In the genomic region with DNA sequence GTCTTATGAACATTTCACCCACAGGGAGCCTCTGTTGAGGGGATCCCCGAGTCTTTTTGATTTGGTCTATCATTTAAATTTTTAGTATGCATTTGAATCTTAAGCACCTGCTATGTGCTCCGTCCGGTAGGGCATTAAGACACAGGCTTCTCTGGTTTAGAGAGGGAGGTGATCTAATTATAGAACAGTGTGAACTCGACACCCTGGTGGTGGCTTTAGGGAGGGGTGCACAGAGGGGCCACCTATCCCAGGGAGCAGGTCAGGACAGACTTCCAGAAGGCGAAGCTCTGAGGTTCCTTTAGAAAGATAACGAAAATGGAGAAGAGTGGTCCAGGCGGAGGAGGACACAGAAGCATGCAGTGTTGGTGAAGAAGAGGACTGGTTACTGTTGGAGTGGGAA, we compare ENCODE assay signal across 38 mouse cellular contexts. TPM values are rescaled to one million over a fixed set of nuclear protein-coding genes. Genes with fewer than 3 reads are reported as not detected.
A peak's percentile ranks its signal among the peaks of the same experiment; 100 is the strongest.
DNase-seq lines count a peak whose midpoint lies in the region; ATAC-seq and TF ChIP-seq lines count a peak whose summit lies in the region.
"Had no signal": no experiment of that assay in that cellular context is flagged by ENCODE, and none has a peak within 500 bp of the region (broad histone marks: within the 10 kb centered on the region; RNA-seq: fewer than 3 reads in every experiment).

No protein-coding gene starts in this region.

- no peaks in the 10 kb centered on the region for H3K27me3 ChIP-seq in heart, embryonic 12.5 days (replicated peaks)
- no peaks in the 10 kb centered on the region for H3K27me3 ChIP-seq in myocyte (ENCODE audit: control insufficient read depth, insufficient read depth, insufficient read length)
- H3K27me3 ChIP-seq: embryonic facial prominence, embryonic 15.5 days; hindbrain, embryonic 15.5 days; kidney, embryonic 15.5 days; neural tube, embryonic 15.5 days had no signal

- intact Hi-C loops in gastrocnemius, adult 2 months (cut with DNase I), result loop anchor here (2.0 kb wide), 1 partner anchor 18 kb away; the partner anchor contains the start of gene Mink1
- intact Hi-C loops in heart, postnatal 25 days (cut with DNase I), result no loop called here

- peaks cover 21% of the 10 kb centered on the region for H3K4me1 ChIP-seq in heart, embryonic 12.5 days (replicated peaks)
- H3K4me1 ChIP-seq: limb, embryonic 12.5 days had no signal

- H3K9me3 ChIP-seq in heart, embryonic 12.5 days (replicated peaks), result no peaks in the 10 kb centered on the region
- H3K9me3 ChIP-seq: embryonic facial prominence, embryonic 10.5 days; embryonic facial prominence, embryonic 15.5 days; forebrain, embryonic 12.5 days; G1E; hindbrain, embryonic 10.5 days; hindbrain, embryonic 15.5 days; kidney, embryonic 15.5 days; limb, embryonic 12.5 days; liver, embryonic 15.5 days; neural tube, embryonic 15.5 days had no signal

- TF ChIP-seq CTCF in gastrocnemius, adult 2 months (IDR thresholded peaks at IDR 0.05), result peak; percentile 36

- WGBS in heart, embryonic 12.5 days, result 32% methylated on average over 7 of the region's 7 CpGs

- TF ChIP-seq POLR2A in myocyte (IDR thresholded peaks at IDR 0.05; ENCODE audit: insufficient read length, low read depth), result no peak

- peak overlapping the region; percentile 87 for H3K27ac ChIP-seq in gastrocnemius, adult 2 months
- H3K27ac ChIP-seq in heart, embryonic 12.5 days (ENCODE audit: poor library complexity, severe bottlenecking), result peak overlapping the region; percentile 41; the same call in 1 of the 2 replicates
- H3K27ac ChIP-seq: embryonic facial prominence, embryonic 10.5 days; embryonic facial prominence, embryonic 15.5 days; forebrain, embryonic 12.5 days; hindbrain, embryonic 10.5 days; hindbrain, embryonic 15.5 days; kidney, embryonic 15.5 days; left cerebral cortex, adult 2 months; limb, embryonic 12.5 days; liver, embryonic 15.5 days; neural tube, embryonic 15.5 days had no signal

- no peaks in the 10 kb centered on the region for H3K79me2 ChIP-seq in myocyte (ENCODE audit: control insufficient read depth, insufficient read depth)

- H3K36me3 ChIP-seq in heart, embryonic 12.5 days, result peaks cover 22% of the 10 kb centered on the region
- no peaks in the 10 kb centered on the region for H3K36me3 ChIP-seq in myocyte (ENCODE audit: control insufficient read depth, insufficient read depth)
- H3K36me3 ChIP-seq: embryonic facial prominence, embryonic 10.5 days; embryonic facial prominence, embryonic 15.5 days; forebrain, embryonic 12.5 days; G1E; hindbrain, embryonic 10.5 days; hindbrain, embryonic 15.5 days; kidney, embryonic 15.5 days; limb, embryonic 12.5 days; liver, embryonic 15.5 days had no signal

- peak overlapping the region; percentile 37 for H3K4me2 ChIP-seq in heart, embryonic 12.5 days
- peak overlapping the region; percentile 49 for H3K4me2 ChIP-seq in myocyte (ENCODE audit: low read depth)
- H3K4me2 ChIP-seq: embryonic facial prominence, embryonic 15.5 days; forebrain, embryonic 12.5 days; hindbrain, embryonic 15.5 days; kidney, embryonic 15.5 days; limb, embryonic 12.5 days; liver, embryonic 15.5 days; lung, embryonic 14.5 days; neural tube, embryonic 15.5 days had no signal

- ATAC-seq in heart, embryonic 12.5 days (ENCODE audit: insufficient number of reproducible peaks, low FRiP score), result no peak
- ATAC-seq in granulocyte monocyte progenitor cell, adult 5-6 weeks (replicated peaks; ENCODE audit: poor library complexity, severe bottlenecking), result no peak
- ATAC-seq: forebrain, postnatal 0 days had no signal

- no peak overlapping the region for H3ac ChIP-seq in myocyte (ENCODE audit: control insufficient read depth, insufficient read length)

- DNase-seq in gastrocnemius, adult 2 months, result peak; percentile 67
- DNase-seq in gastrocnemius, postnatal 4 days (ENCODE audit: low spot score in 2 of 2), result no peak
- no peak for DNase-seq in heart, postnatal 25 days (ENCODE audit: low spot score)
- DNase-seq in gastrocnemius, postnatal 10 days, result peak; percentile 20
- DNase-seq: adrenal gland, postnatal 10 days; cerebellum, adult 8-10 months; cerebellum, postnatal 25 days; forebrain, postnatal 0 days; kidney, adult 18-20 months; kidney, postnatal 25 days; lung, embryonic 14.5 days; lung, postnatal 14 days; midbrain, embryonic 14.5 days; retina, postnatal 1 day; right cerebral cortex, postnatal 14 days; thymus, postnatal 14 days had no signal

- no peak overlapping the region for H3K9ac ChIP-seq in heart, embryonic 12.5 days
- H3K9ac ChIP-seq: embryonic facial prominence, embryonic 15.5 days; forebrain, embryonic 12.5 days; forebrain, postnatal 0 days; hindbrain, embryonic 15.5 days; kidney, embryonic 15.5 days; limb, embryonic 12.5 days; liver, embryonic 15.5 days; lung, embryonic 14.5 days; neural tube, embryonic 15.5 days had no signal

- peak overlapping the region; percentile 60 for H3K4me3 ChIP-seq in gastrocnemius, adult 2 months
- H3K4me3 ChIP-seq in heart, embryonic 12.5 days, result no peak overlapping the region
- no peak overlapping the region for H3K4me3 ChIP-seq in myocyte
- H3K4me3 ChIP-seq: embryonic facial prominence, embryonic 10.5 days; embryonic facial prominence, embryonic 15.5 days; forebrain, embryonic 12.5 days; hindbrain, embryonic 10.5 days; hindbrain, embryonic 15.5 days; kidney, embryonic 15.5 days; left cerebral cortex, adult 2 months; limb, embryonic 12.5 days; liver, embryonic 15.5 days; neural tube, embryonic 15.5 days had no signal

TF ChIP-seq in myocyte, 11 proteins besides CTCF, POLR2A, EP300 and RAD21:
- TF ChIP-seq CEBPB (IDR thresholded peaks at IDR 0.05; ENCODE audit: insufficient read depth, poor library complexity, severe bottlenecking) (no peak), POLR2AphosphoS2 (IDR thresholded peaks at IDR 0.05; ENCODE audit: insufficient read length, low read depth) (no peak), SRF (IDR thresholded peaks at IDR 0.05; ENCODE audit: control insufficient read depth, insufficient read length, low read depth) (no peak), REST (IDR thresholded peaks at IDR 0.05; ENCODE audit: insufficient read depth, insufficient read length) (no peak), MYOG (IDR thresholded peaks at IDR 0.05; ENCODE audit: control insufficient read depth in 1 of 3, insufficient read depth in 1 of 3, insufficient read length in 2 of 3, low read depth in 2 of 3) (no peak), MYOD1 (IDR thresholded peaks at IDR 0.05; ENCODE audit: control insufficient read depth in 1 of 3, insufficient read length in 2 of 3, low read depth in 2 of 3) (no peak), TCF3 (IDR thresholded peaks at IDR 0.05; ENCODE audit: insufficient read length, low read depth) (no peak), TCF12 (IDR thresholded peaks at IDR 0.05; ENCODE audit: insufficient read depth, poor library complexity, severe bottlenecking) (no peak), MAX (IDR thresholded peaks at IDR 0.05; ENCODE audit: low read depth) (no peak), USF1 (IDR thresholded peaks at IDR 0.05; ENCODE audit: low read depth) (no peak), E2F4 (IDR thresholded peaks at IDR 0.05; ENCODE audit: insufficient read depth) (no peak)

RNA-seq across cellular contexts. Expression of gene Pld2, which starts 4.6 kb away (rescaled TPM):
- 10 to 100 TPM; 15.8 to 18.2 TPM for total RNA-seq in gastrocnemius, adult 2 months (2021)
- 10 to 100 TPM; 23.4 to 23.6 TPM for total RNA-seq in gastrocnemius, postnatal 4 days (2021)
- polyA plus RNA-seq in heart, embryonic 12.5 days (2016; fragmentation: Nextera tagmentation; extraction: Ambion mirVana), result 12.6 TPM in 2 replicates
- 1 to 10 TPM; 6.5 to 7.4 TPM for total RNA-seq in heart, postnatal 25 days (2021)
- total RNA-seq in gastrocnemius, postnatal 10 days (2021), result 10 to 100 TPM; 16.4 to 21.3 TPM
- 10.2 TPM for polyA plus RNA-seq in myocyte (2012; fragmentation: generic; extraction: Trizol)
- total RNA-seq in granulocyte monocyte progenitor cell, adult 5-6 weeks (2014; fragmentation: Nextera tagmentation), result 0.99 and 6.2 TPM in 2 replicates
- total RNA-seq in granulocyte monocyte progenitor cell, adult 5-6 weeks (2017), result 0.10 and 0.26 TPM in 2 replicates
- polyA plus RNA-seq: G1E had no signal

RNA-seq across cellular contexts. Expression of gene Gm40193, which starts 11.8 kb away (rescaled TPM):
- not detected for total RNA-seq in gastrocnemius, adult 2 months (2021)
- total RNA-seq in gastrocnemius, postnatal 4 days (2021), result not detected
- polyA plus RNA-seq in heart, embryonic 12.5 days (2016; fragmentation: Nextera tagmentation; extraction: Ambion mirVana), result not detected in 2 replicates
- not detected for total RNA-seq in heart, postnatal 25 days (2021)
- total RNA-seq in gastrocnemius, postnatal 10 days (2021), result not detected
- polyA plus RNA-seq in myocyte (2012; fragmentation: generic; extraction: Trizol), result not detected
- not detected in 2 replicates for total RNA-seq in granulocyte monocyte progenitor cell, adult 5-6 weeks (2014; fragmentation: Nextera tagmentation)
- total RNA-seq in granulocyte monocyte progenitor cell, adult 5-6 weeks (2017), result not detected in 2 replicates
- total RNA-seq: adrenal gland, postnatal 10 days; forebrain, postnatal 0 days; G1E; layer of hippocampus, adult 18-20 months; layer of hippocampus, postnatal 10 days; left cerebral cortex, adult 2 months; left cerebral cortex, postnatal 25 days; liver, adult 2 months; monocyte, adult 5-6 weeks had no signal
- polyA plus RNA-seq: embryonic facial prominence, embryonic 10.5 days; forebrain, embryonic 12.5 days; forebrain, postnatal 0 days; G1E; hindbrain, embryonic 10.5 days; hindbrain, embryonic 15.5 days; intestine, embryonic 14.5 days; kidney, embryonic 15.5 days; limb, embryonic 12.5 days; liver, adult 2 months; liver, embryonic 15.5 days; lung, embryonic 14.5 days; midbrain, embryonic 14.5 days; neural tube, embryonic 15.5 days; stomach, embryonic 16.5 days; urinary bladder, adult 2 months had no signal

RNA-seq across cellular contexts. Expression of gene Mink1, which starts 18.2 kb away (rescaled TPM):
- 10 to 100 TPM; 33.7 to 34.7 TPM for total RNA-seq in gastrocnemius, adult 2 months (2021)
- 10 to 100 TPM; 44.8 to 46.3 TPM for total RNA-seq in gastrocnemius, postnatal 4 days (2021)
- polyA plus RNA-seq in heart, embryonic 12.5 days (2016; fragmentation: Nextera tagmentation; extraction: Ambion mirVana), result 13.7 and 14.8 TPM in 2 replicates
- 10 to 100 TPM; 43.6 to 46.3 TPM for total RNA-seq in heart, postnatal 25 days (2021)
- 10 to 100 TPM; 28.6 to 37.0 TPM for total RNA-seq in gastrocnemius, postnatal 10 days (2021)
- 34.4 TPM for polyA plus RNA-seq in myocyte (2012; fragmentation: generic; extraction: Trizol)
- total RNA-seq in granulocyte monocyte progenitor cell, adult 5-6 weeks (2014; fragmentation: Nextera tagmentation), result 25.0 and 36.1 TPM in 2 replicates
- total RNA-seq in granulocyte monocyte progenitor cell, adult 5-6 weeks (2017), result 11.2 and 13.3 TPM in 2 replicates

RNA-seq across cellular contexts. Expression of gene Psmb6, which starts 19.3 kb away (rescaled TPM):
- 100 to 1,000 TPM; 229 to 241 TPM for total RNA-seq in gastrocnemius, adult 2 months (2021)
- 100 to 1,000 TPM; 349 to 357 TPM for total RNA-seq in gastrocnemius, postnatal 4 days (2021)
- polyA plus RNA-seq in heart, embryonic 12.5 days (2016; fragmentation: Nextera tagmentation; extraction: Ambion mirVana), result 575 and 577 TPM in 2 replicates
- 100 to 1,000 TPM; 227 to 230 TPM for total RNA-seq in heart, postnatal 25 days (2021)
- 100 to 1,000 TPM; 326 to 361 TPM for total RNA-seq in gastrocnemius, postnatal 10 days (2021)
- 575 TPM for polyA plus RNA-seq in myocyte (2012; fragmentation: generic; extraction: Trizol)
- 243 and 281 TPM in 2 replicates for total RNA-seq in granulocyte monocyte progenitor cell, adult 5-6 weeks (2014; fragmentation: Nextera tagmentation)
- 290 and 384 TPM in 2 replicates for total RNA-seq in granulocyte monocyte progenitor cell, adult 5-6 weeks (2017)

RNA-seq across cellular contexts. Expression of gene Gltpd2, which starts 25.5 kb away (rescaled TPM):
- not detected for total RNA-seq in gastrocnemius, adult 2 months (2021)
- total RNA-seq in gastrocnemius, postnatal 4 days (2021), result under 1 TPM in 1 of 2 experiments, not detected in 1; 0.25 TPM
- polyA plus RNA-seq in heart, embryonic 12.5 days (2016; fragmentation: Nextera tagmentation; extraction: Ambion mirVana), result 0.23 and 0.65 TPM in 2 replicates
- not detected for total RNA-seq in heart, postnatal 25 days (2021)
- not detected for total RNA-seq in gastrocnemius, postnatal 10 days (2021)
- polyA plus RNA-seq in myocyte (2012; fragmentation: generic; extraction: Trizol), result not detected
- total RNA-seq in granulocyte monocyte progenitor cell, adult 5-6 weeks (2014; fragmentation: Nextera tagmentation), result not detected in 2 replicates
- not detected in 2 replicates for total RNA-seq in granulocyte monocyte progenitor cell, adult 5-6 weeks (2017)
- total RNA-seq: forebrain, postnatal 0 days; G1E; layer of hippocampus, adult 18-20 months; layer of hippocampus, postnatal 10 days; left cerebral cortex, adult 2 months; left cerebral cortex, postnatal 25 days; monocyte, adult 5-6 weeks had no signal
- polyA plus RNA-seq: forebrain, embryonic 12.5 days; G1E had no signal

Comparison
In these comparisons a context has a peak if more than half of its experiments do, and no peak if none do; other contexts are left out.
1. DNase-seq: peak in gastrocnemius, adult 2 months (single experiment) and gastrocnemius, postnatal 10 days (single experiment); none in gastrocnemius, postnatal 4 days (0 of 2) and heart, postnatal 25 days (single experiment).